Mouse (Mus musculus): ENCODE results near the gene Nppa. TPM values are rescaled to one million over a fixed set of nuclear protein-coding genes. Genes with fewer than 3 reads are reported as not detected.

Nppa gene
- polyA plus RNA-seq (2012; fragmentation: generic; extraction: Trizol): not detected

GRCm38 (mm10) chr4:148000202-148000772, at the start of gene Nppa:
Gene Nppa, plus strand, starts transcription at chr4:148000722.
- H3K79me2 ChIP-seq (ENCODE audit: control insufficient read depth, insufficient read depth): no peaks in the 10 kb centered on the region
- H3K4me3 ChIP-seq: no peak within 1 kb of the TSS
- no peak within 1 kb of the TSS for H3K4me2 ChIP-seq (ENCODE audit: low read depth)
- H3K36me3 ChIP-seq (ENCODE audit: control insufficient read depth, insufficient read depth): no peaks in the 10 kb centered on the region
- H3ac ChIP-seq (ENCODE audit: control insufficient read depth, insufficient read length): no peak within 1 kb of the TSS
- TF ChIP-seq MYOG (IDR thresholded peaks at IDR 0.05; ENCODE audit: control insufficient read depth in 1 of 3, insufficient read depth in 1 of 3, insufficient read length in 2 of 3, low read depth in 2 of 3) (peak in 1 of 3 experiments; percentile 25), E2F4 (IDR thresholded peaks at IDR 0.05; ENCODE audit: insufficient read depth) (no peak), USF1 (IDR thresholded peaks at IDR 0.05; ENCODE audit: low read depth) (no peak)
- H3K27me3 ChIP-seq (ENCODE audit: control insufficient read depth, insufficient read depth, insufficient read length): no peaks in the 10 kb centered on the region

GRCm38 (mm10) chr4:147953590-147953989, 46.9 kb upstream of the Nppa start:
- Histone ChIP-seq H3K79me2 (ENCODE audit: control insufficient read depth, insufficient read depth) (no peaks in the 10 kb centered on the region), H3K4me3 (no peak overlapping the region), H3K36me3 (ENCODE audit: control insufficient read depth, insufficient read depth) (no peaks in the 10 kb centered on the region), H3K27me3 (ENCODE audit: control insufficient read depth, insufficient read depth, insufficient read length) (no peaks in the 10 kb centered on the region), H3K4me2 (ENCODE audit: low read depth) (no peak overlapping the region), H3ac (ENCODE audit: control insufficient read depth, insufficient read length) (no peak overlapping the region)
- TF ChIP-seq MAX (IDR thresholded peaks at IDR 0.05; ENCODE audit: low read depth): no peak
- TF ChIP-seq REST (IDR thresholded peaks at IDR 0.05; ENCODE audit: insufficient read depth, insufficient read length): no peak
- TF ChIP-seq TCF12 (IDR thresholded peaks at IDR 0.05; ENCODE audit: insufficient read depth, poor library complexity, severe bottlenecking): no peak
- no peak for TF ChIP-seq MYOD1 (IDR thresholded peaks at IDR 0.05; ENCODE audit: control insufficient read depth in 1 of 3, insufficient read length in 2 of 3, low read depth in 2 of 3)
- TF ChIP-seq CEBPB (IDR thresholded peaks at IDR 0.05; ENCODE audit: insufficient read depth, poor library complexity, severe bottlenecking): no peak
- no peak for TF ChIP-seq POLR2AphosphoS2 (IDR thresholded peaks at IDR 0.05; ENCODE audit: insufficient read length, low read depth)
- no peak for TF ChIP-seq E2F4 (IDR thresholded peaks at IDR 0.05; ENCODE audit: insufficient read depth)
- TF ChIP-seq MYOG (IDR thresholded peaks at IDR 0.05; ENCODE audit: control insufficient read depth in 1 of 3, insufficient read depth in 1 of 3, insufficient read length in 2 of 3, low read depth in 2 of 3): no peak
- TF ChIP-seq USF1 (IDR thresholded peaks at IDR 0.05; ENCODE audit: low read depth): no peak
- TF ChIP-seq TCF3 (IDR thresholded peaks at IDR 0.05; ENCODE audit: insufficient read length, low read depth): no peak
- no peak for TF ChIP-seq SRF (IDR thresholded peaks at IDR 0.05; ENCODE audit: control insufficient read depth, insufficient read length, low read depth)
- no peak for TF ChIP-seq POLR2A (IDR thresholded peaks at IDR 0.05; ENCODE audit: insufficient read length, low read depth)

- Histone ChIP-seq H3ac (ENCODE audit: control insufficient read depth, insufficient read length) (no peak overlapping the region), H3K36me3 (ENCODE audit: control insufficient read depth, insufficient read depth) (no peaks in the 10 kb centered on the region), H3K4me3 (no peak overlapping the region), H3K4me2 (ENCODE audit: low read depth) (no peak overlapping the region), H3K27me3 (ENCODE audit: control insufficient read depth, insufficient read depth, insufficient read length) (no peaks in the 10 kb centered on the region), H3K79me2 (ENCODE audit: control insufficient read depth, insufficient read depth) (no peaks in the 10 kb centered on the region)
- TF ChIP-seq REST (IDR thresholded peaks at IDR 0.05; ENCODE audit: insufficient read depth, insufficient read length): peak; percentile 94
- TF ChIP-seq SRF (IDR thresholded peaks at IDR 0.05; ENCODE audit: control insufficient read depth, insufficient read length, low read depth): no peak
Observed at GRCm38 (mm10) chr4:147957141-147957540, 43.4 kb upstream of the Nppa start.

- TF ChIP-seq TCF3 (IDR thresholded peaks at IDR 0.05; ENCODE audit: insufficient read length, low read depth) (no peak), MAX (IDR thresholded peaks at IDR 0.05; ENCODE audit: low read depth) (no peak), CEBPB (IDR thresholded peaks at IDR 0.05; ENCODE audit: insufficient read depth, poor library complexity, severe bottlenecking) (no peak), USF1 (IDR thresholded peaks at IDR 0.05; ENCODE audit: low read depth) (no peak)
- Histone ChIP-seq H3ac (ENCODE audit: control insufficient read depth, insufficient read length) (no peak overlapping the region), H3K79me2 (ENCODE audit: control insufficient read depth, insufficient read depth) (no peaks in the 10 kb centered on the region), H3K4me2 (ENCODE audit: low read depth) (peak overlapping the region; percentile 50), H3K36me3 (ENCODE audit: control insufficient read depth, insufficient read depth) (no peaks in the 10 kb centered on the region), H3K27me3 (ENCODE audit: control insufficient read depth, insufficient read depth, insufficient read length) (no peaks in the 10 kb centered on the region), H3K4me3 (no peak overlapping the region)
Observed at GRCm38 (mm10) chr4:147959881-147960831, 40.4 kb upstream of the Nppa start.

- Histone ChIP-seq H3K79me2 (ENCODE audit: control insufficient read depth, insufficient read depth) (no peaks in the 10 kb centered on the region), H3K27me3 (ENCODE audit: control insufficient read depth, insufficient read depth, insufficient read length) (peaks cover 5% of the 10 kb centered on the region), H3K4me3 (no peak overlapping the region), H3K4me2 (ENCODE audit: low read depth) (peak overlapping the region; percentile 55), H3ac (ENCODE audit: control insufficient read depth, insufficient read length) (no peak overlapping the region), H3K36me3 (ENCODE audit: control insufficient read depth, insufficient read depth) (no peaks in the 10 kb centered on the region)
- TF ChIP-seq TCF3 (IDR thresholded peaks at IDR 0.05; ENCODE audit: insufficient read length, low read depth): no peak
- TF ChIP-seq POLR2A (IDR thresholded peaks at IDR 0.05; ENCODE audit: insufficient read length, low read depth): peak; percentile 54
- TF ChIP-seq TCF12 (IDR thresholded peaks at IDR 0.05; ENCODE audit: insufficient read depth, poor library complexity, severe bottlenecking): no peak
- peak; percentile 46 for TF ChIP-seq USF1 (IDR thresholded peaks at IDR 0.05; ENCODE audit: low read depth)
Observed at GRCm38 (mm10) chr4:147962781-147963180, 37.7 kb upstream of the Nppa start.
